Mouse (Mus musculus) limb, embryonic 14.5 days (tissue): ENCODE data around the gene Fsd2. TPM values are rescaled to one million over a fixed set of nuclear protein-coding genes. Genes with fewer than 3 reads are reported as not detected.

ENCODE experiments used
- ATAC-seq: fragments of 200-750 bp; cut with Nextera tagmentation; 2 replicates; pipeline ENCODE4 v1.8.0; 2017; ENCODE audit warnings: low read depth, moderate number of reproducible peaks, moderate TSS enrichment; ENCODE audit not compliant: low FRiP score
- DNase-seq: peaks from one replicate; pipeline ENCODE4 v3.0.0-alpha.2; 2015; ENCODE audit warnings: low spot score
- H3K27ac ChIP-seq: fragments of 300-500 bp; sonication (generic); replicated peaks from 2 replicates; pipeline ENCODE4 v1.5.1; 2014; ENCODE audit warnings: low read depth, mild to moderate bottlenecking, low read length, moderate library complexity, mixed read lengths
- H3K27me3 ChIP-seq: fragments of 300-500 bp; sonication (generic); 2 replicates; pipeline ENCODE4 v1.6.1; 2014; ENCODE audit warnings: low read length, mixed read lengths; ENCODE audit not compliant: control insufficient read depth, insufficient read depth
- H3K36me3 ChIP-seq: fragments of 300-500 bp; sonication (generic); 2 replicates; pipeline ENCODE4 v1.6.1; 2014; ENCODE audit warnings: mild to moderate bottlenecking, low read length, moderate library complexity, mixed read lengths; ENCODE audit not compliant: control insufficient read depth, insufficient read depth
- H3K4me1 ChIP-seq: fragments of 300-500 bp; sonication (generic); 2 replicates; pipeline ENCODE4 v1.6.1; 2014; ENCODE audit warnings: antibody characterized with exemption, low read length, mixed read lengths; ENCODE audit not compliant: control insufficient read depth, insufficient read depth
- H3K4me2 ChIP-seq: fragments of 300-500 bp; sonication (generic); replicated peaks from 2 replicates; pipeline ENCODE4 v1.6.1; 2014; ENCODE audit warnings: low read depth, mild to moderate bottlenecking, low read length, moderate library complexity; ENCODE audit not compliant: severe bottlenecking
- H3K4me3 ChIP-seq: fragments of 300-500 bp; sonication (generic); replicated peaks from 2 replicates; pipeline ENCODE4 v1.5.1; 2014; ENCODE audit warnings: low read length
- H3K9ac ChIP-seq: fragments of 300-500 bp; sonication (generic); 2 replicates; pipeline ENCODE4 v1.6.1; 2014; ENCODE audit warnings: mild to moderate bottlenecking, low read depth, low read length, moderate library complexity; ENCODE audit not compliant: severe bottlenecking
- H3K9me3 ChIP-seq: fragments of 300-500 bp; sonication (generic); 2 replicates; pipeline ENCODE4 v1.6.1; 2016; ENCODE audit warnings: low read length; ENCODE audit not compliant: control insufficient read depth
- POLR2A ChIP-seq: fragments of 200-500 bp; IDR thresholded peaks from 2 replicates; pipeline ENCODE4 v1.8.0; 2012; ENCODE audit warnings: inconsistent platforms, mild to moderate bottlenecking, moderate library complexity, borderline replicate concordance; ENCODE audit not compliant: insufficient read depth, insufficient read length; ENCODE audit errors: extremely low read depth
- WGBS: fragments of 180-500 bp; shearing (Covaris S2); extraction: QIAGEN DNeasy Blood & Tissue Kit; methylation state at CpG from one replicate; pipeline ENCODE4 v1.1.7; 2014; 5-methylcytosine and 5-hydroxymethylcytosine counted together
- polyA plus RNA-seq, 2 experiments: library from polyadenylated mRNA; depleted of rRNA in 1 of 2; stranded (reverse) in 1 of 2; unstranded in 1 of 2; fragments of >200 nt; fragmentation: Nextera tagmentation in 1 of 2; extraction: Ambion mirVana in 1 of 2; gene quantifications; 2 replicates each; pipeline versions ENCODE4 v1.2.1 to v1.2.3; 2012 to 2014

The Fsd2 gene
- polyA plus RNA-seq, 2 experiments: 0.78 to 1.3 TPM

DNA sequence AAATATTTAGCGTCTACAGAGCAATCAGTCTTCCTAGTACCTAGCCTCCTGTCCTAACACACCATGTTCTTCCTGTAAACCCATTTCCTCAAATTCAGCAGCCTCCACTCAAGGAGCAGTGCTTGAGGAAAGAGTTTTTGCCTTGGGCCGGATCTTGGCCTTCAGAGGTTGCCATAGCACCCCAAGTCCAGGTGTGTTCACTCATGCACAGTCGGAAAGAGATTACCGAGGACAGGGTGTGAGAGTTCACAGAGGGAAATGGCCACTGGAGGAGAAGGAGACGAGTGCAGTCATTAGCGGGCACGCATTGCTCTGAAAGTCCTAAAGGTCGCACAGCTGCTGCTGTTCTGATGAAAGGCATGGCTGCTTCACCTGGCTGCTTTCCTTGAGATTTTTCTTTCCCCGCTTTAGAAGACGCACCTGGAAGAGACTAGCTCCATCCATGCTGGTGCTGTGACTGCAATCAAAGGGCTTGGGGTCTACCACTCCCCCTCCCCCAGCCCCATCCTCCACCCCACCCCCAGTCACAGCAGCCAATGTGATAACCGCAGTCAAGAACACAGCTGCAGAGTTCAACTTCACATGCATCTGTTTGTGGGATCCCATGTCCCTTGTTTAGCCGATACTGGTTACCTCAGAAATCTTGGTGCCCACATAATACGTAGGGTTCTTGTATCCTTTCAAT, 51.7 kb downstream of the Fsd2 start:
- H3K36me3 ChIP-seq: no peaks in the 10 kb centered on the region
- no peak for ATAC-seq
- 52% methylated on average over 13 of the region's 13 CpGs for WGBS
- H3K4me2 ChIP-seq: no peak overlapping the region
- H3K9ac ChIP-seq: no peak overlapping the region
- DNase-seq: no peak
- no peaks in the 10 kb centered on the region for H3K27me3 ChIP-seq
- TF ChIP-seq POLR2A: no peak
- H3K4me1 ChIP-seq: no peaks in the 10 kb centered on the region
- H3K27ac ChIP-seq: no peak overlapping the region
- H3K9me3 ChIP-seq: no peaks in the 10 kb centered on the region
- no peak overlapping the region for H3K4me3 ChIP-seq

DNA sequence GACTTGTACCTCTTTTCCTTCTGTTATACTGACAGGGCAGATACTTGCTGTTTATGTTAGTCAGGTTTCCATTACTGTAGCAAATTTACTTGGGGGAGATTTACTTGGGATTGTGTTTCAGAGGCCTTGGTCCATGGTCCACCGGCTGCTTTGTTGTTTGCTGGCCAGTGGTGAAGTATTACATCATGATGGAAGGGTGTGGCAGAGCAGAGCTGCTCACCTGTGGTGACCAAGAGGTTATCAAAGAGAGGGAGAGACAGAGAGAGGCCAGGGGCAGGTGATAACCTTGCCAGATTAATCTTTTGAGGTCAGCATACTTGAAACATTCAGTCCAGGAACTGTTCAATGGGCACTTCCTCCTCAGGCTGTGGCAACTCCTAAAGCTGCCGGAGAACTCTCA, 65.7 kb downstream of the Fsd2 start:
- 71% methylated on average over 2 of the region's 2 CpGs for WGBS
- no peaks in the 10 kb centered on the region for H3K9me3 ChIP-seq
- H3K4me3 ChIP-seq: no peak overlapping the region
- no peaks in the 10 kb centered on the region for H3K27me3 ChIP-seq
- no peaks in the 10 kb centered on the region for H3K4me1 ChIP-seq
- ATAC-seq (no peak), DNase-seq (no peak)
- no peak overlapping the region for H3K9ac ChIP-seq
- H3K36me3 ChIP-seq: no peaks in the 10 kb centered on the region
- H3K4me2 ChIP-seq: no peak overlapping the region
- no peak for TF ChIP-seq POLR2A
- H3K27ac ChIP-seq: no peak overlapping the region

DNA sequence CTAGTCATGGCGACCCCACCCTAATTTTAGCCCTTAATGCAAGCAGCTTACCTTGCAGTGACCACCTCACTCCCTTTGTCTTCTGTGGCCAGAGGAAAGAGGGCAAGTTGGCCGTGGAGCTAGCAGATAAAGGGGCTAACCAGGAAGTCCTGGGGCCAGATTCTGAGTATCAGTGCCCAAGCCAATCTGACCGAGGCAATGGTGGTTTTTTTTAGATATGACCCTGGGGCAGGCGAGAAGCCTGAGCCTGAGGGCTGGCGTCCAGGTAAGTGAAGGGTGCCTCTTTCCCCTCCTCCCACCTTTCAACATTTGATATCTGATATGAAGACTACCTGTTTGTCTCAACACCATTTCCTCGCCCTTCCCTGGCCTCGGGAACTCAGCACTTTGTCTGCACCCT, 68.6 kb downstream of the Fsd2 start, which contains the start of gene BC048679:
Gene BC048679, minus strand, starts transcription at position 101 of the 400 bp plus-strand sequence.
- Histone ChIP-seq H3K36me3 (no peaks in the 10 kb centered on the region), H3K9me3 (no peaks in the 10 kb centered on the region), H3K27me3 (peaks cover 11% of the 10 kb centered on the region), H3K4me3 (no peak within 1 kb of the TSS), H3K4me1 (0 out of 2 replicates have a peak, but pooled peaks cover 3% of the 10 kb centered on the region), H3K9ac (no peak within 1 kb of the TSS), H3K27ac (no peak within 1 kb of the TSS), H3K4me2 (no peak within 1 kb of the TSS)
- ATAC-seq (no peak), DNase-seq (no peak)
- 74% methylated on average over 7 of the region's 7 CpGs for WGBS
- no peak for TF ChIP-seq POLR2A

DNA sequence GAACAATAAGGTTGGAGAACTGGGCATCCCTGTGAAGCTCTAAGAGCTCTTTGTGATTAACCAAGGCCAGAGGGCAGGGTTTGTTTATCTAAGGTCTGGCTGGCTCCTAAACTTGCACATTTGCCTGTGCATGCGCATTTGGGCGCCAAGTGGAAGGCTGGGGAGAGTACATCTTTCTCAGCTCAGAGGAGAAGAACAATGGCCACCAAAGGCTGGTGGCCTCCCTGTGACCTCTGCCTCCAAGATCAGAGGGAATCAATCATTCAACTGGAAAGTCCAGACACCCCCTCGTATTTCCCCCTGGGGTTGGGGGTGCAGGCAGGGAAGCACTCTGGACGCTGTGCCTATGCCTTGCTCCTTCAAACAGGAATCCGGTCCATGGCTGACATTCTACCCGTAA, 69.6 kb downstream of the Fsd2 start:
- no peak overlapping the region for H3K4me3 ChIP-seq
- H3K27me3 ChIP-seq: peaks cover 21% of the 10 kb centered on the region

DNA sequence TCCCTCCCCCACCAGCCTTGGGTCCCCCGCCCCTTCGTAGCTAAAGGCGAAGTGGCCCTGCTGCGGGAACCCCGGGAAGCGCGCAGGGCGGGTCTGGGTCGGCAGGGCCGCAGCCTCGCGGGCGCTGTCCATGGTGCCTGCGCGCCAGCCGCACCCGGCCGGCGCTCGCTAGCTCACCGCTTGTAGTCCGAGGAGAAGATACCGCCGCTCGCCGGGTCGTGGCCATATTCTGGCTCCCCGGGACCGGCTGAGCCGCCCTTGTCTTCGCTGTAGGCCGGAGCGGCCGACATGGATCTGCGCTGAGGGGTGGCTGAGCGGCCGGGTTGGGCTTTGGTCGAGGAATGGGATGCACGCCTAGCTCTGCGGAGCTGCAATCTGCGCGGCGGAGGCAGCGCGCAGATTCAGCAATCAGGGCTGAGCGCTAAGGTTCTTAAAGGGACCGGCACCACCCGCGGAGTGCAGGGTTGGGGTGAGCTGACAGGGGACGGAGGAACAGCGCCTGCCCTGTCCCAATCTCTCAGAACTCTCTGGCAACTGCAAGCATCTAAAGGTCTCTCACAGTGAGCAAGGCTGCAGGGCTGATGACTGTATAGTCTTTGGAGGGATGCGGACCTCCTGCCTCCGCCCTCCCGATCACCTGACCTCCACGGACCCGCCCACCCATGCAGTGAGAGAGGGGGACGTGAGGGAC, 73.3 kb downstream of the Fsd2 start, which contains the start of gene Ap3b2:
Gene Ap3b2, minus strand, starts transcription at position 595 of the 691 bp plus-strand sequence.
- TF ChIP-seq POLR2A: no peak
- DNase-seq (peak; percentile 80), ATAC-seq (peak; percentile 62)
- H3K4me2 ChIP-seq: peak within 1 kb of the TSS; percentile 85
- H3K27ac ChIP-seq: no peak within 1 kb of the TSS
- 0% methylated on average over 41 of the region's 57 CpGs for WGBS
- no peak within 1 kb of the TSS for H3K9ac ChIP-seq
- no peaks in the 10 kb centered on the region for H3K9me3 ChIP-seq
- H3K27me3 ChIP-seq: peaks cover 24% of the 10 kb centered on the region
- no peaks in the 10 kb centered on the region for H3K36me3 ChIP-seq
- H3K4me3 ChIP-seq: peak within 1 kb of the TSS; percentile 46
- H3K4me1 ChIP-seq: 0 out of 2 replicates have a peak, but pooled peaks cover 6% of the 10 kb centered on the region

More for the DNA sequence above, 69.6 kb downstream of the Fsd2 start:
- ATAC-seq (no peak), DNase-seq (no peak)
- no peak overlapping the region for H3K4me2 ChIP-seq
- no peaks in the 10 kb centered on the region for H3K36me3 ChIP-seq
- 0 out of 2 replicates have a peak, but pooled peaks cover 6% of the 10 kb centered on the region for H3K4me1 ChIP-seq
- TF ChIP-seq POLR2A: no peak
- 32% methylated on average over 6 of the region's 6 CpGs for WGBS
- no peaks in the 10 kb centered on the region for H3K9me3 ChIP-seq
- H3K27ac ChIP-seq: no peak overlapping the region
- no peak overlapping the region for H3K9ac ChIP-seq
